Comparison of ENCODE assay signal across 8 mouse cellular contexts in the genomic region with DNA sequence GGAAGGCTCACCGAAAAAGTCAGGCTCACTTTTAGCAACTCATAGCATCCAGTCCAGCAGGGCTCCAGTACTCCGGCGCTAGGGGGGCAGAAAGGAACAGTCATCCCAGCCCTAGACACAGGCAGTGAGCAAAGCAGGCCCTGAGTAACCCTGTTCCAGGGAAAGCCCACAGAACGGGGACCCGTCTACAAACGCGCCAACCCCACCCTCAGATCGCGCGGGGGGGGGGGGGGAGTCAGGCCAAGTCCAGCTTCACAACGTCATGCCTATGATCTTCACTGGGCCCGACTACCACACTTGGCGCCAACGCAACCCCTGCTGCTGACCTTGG. TPM values are rescaled to one million over a fixed set of nuclear protein-coding genes. Genes with fewer than 3 reads are reported as not detected.
DNase-seq lines count a peak whose midpoint lies in the region; ATAC-seq and TF ChIP-seq lines count a peak whose summit lies in the region.

No protein-coding gene starts in this region.

- no peaks in the 10 kb centered on the region for H3K27me3 ChIP-seq in kidney, adult 2 months (replicated peaks; ENCODE audit: control insufficient read depth, insufficient read depth, low read length)
- H3K27me3 ChIP-seq in forebrain, postnatal 0 days (ENCODE audit: insufficient read depth, low read length): no peaks in the 10 kb centered on the region
- H3K27me3 ChIP-seq in liver, embryonic 13.5 days: no peaks in the 10 kb centered on the region
- no peaks in the 10 kb centered on the region for H3K27me3 ChIP-seq in stomach, embryonic 15.5 days (replicated peaks)

- H3K4me2 ChIP-seq in forebrain, postnatal 0 days (ENCODE audit: low read depth): peak overlapping the region; percentile 95
- H3K4me2 ChIP-seq in liver, embryonic 13.5 days: peak overlapping the region; percentile 98
- peak overlapping the region; percentile 93 for H3K4me2 ChIP-seq in stomach, embryonic 15.5 days

- no peaks in the 10 kb centered on the region for H3K9me3 ChIP-seq in forebrain, postnatal 0 days (ENCODE audit: low read length)
- no peaks in the 10 kb centered on the region for H3K9me3 ChIP-seq in liver, embryonic 13.5 days (replicated peaks)
- no peaks in the 10 kb centered on the region for H3K9me3 ChIP-seq in stomach, embryonic 15.5 days

- peaks cover 5% of the 10 kb centered on the region; the same call in 1 of the 2 replicates for H3K4me1 ChIP-seq in kidney, adult 2 months (ENCODE audit: control insufficient read depth, insufficient read depth, low read length)
- H3K4me1 ChIP-seq in forebrain, postnatal 0 days (ENCODE audit: insufficient read depth): no peaks in the 10 kb centered on the region
- peaks cover 41% of the 10 kb centered on the region for H3K4me1 ChIP-seq in liver, embryonic 13.5 days (replicated peaks)
- H3K4me1 ChIP-seq in stomach, embryonic 15.5 days: peaks cover 16% of the 10 kb centered on the region; the same call in 1 of the 2 replicates

- H3K27ac ChIP-seq in kidney, adult 2 months (ENCODE audit: insufficient read depth, low read depth, low read length): peak overlapping the region; percentile 74
- no peak overlapping the region for H3K27ac ChIP-seq in forebrain, postnatal 0 days (ENCODE audit: low read depth, low read length)
- peak overlapping the region; percentile 65; the same call in 1 of the 2 replicates for H3K27ac ChIP-seq in liver, embryonic 13.5 days
- peak overlapping the region; percentile 70; the same call in 1 of the 2 replicates for H3K27ac ChIP-seq in stomach, embryonic 15.5 days

- H3K9ac ChIP-seq in forebrain, postnatal 0 days: peak overlapping the region; percentile 63
- H3K9ac ChIP-seq in liver, embryonic 13.5 days: peak overlapping the region; percentile 76
- peak overlapping the region; percentile 56 for H3K9ac ChIP-seq in stomach, embryonic 15.5 days

- ATAC-seq in forebrain, postnatal 0 days: peak; percentile 17; the same call in 1 of the 2 replicates
- peak; percentile 3; the same call in 1 of the 2 replicates for ATAC-seq in liver, embryonic 13.5 days (ENCODE audit: low read depth)
- ATAC-seq in stomach, embryonic 15.5 days (ENCODE audit: insufficient read depth, low FRiP score, low read depth): no peak

- TF ChIP-seq POLR2A in kidney, adult 2 months (IDR thresholded peaks at IDR 0.05; ENCODE audit: low read depth, low read length): no peak

- TF ChIP-seq CTCF in kidney, adult 2 months (conservative IDR thresholded peaks at IDR 0.05; ENCODE audit: insufficient read depth, insufficient read length, low read depth, low read length): no peak
- TF ChIP-seq CTCF in forebrain, postnatal 0 days (IDR thresholded peaks at IDR 0.05; ENCODE audit: low read depth): no peak

- peak overlapping the region; percentile 98 for H3K4me3 ChIP-seq in kidney, adult 2 months (ENCODE audit: insufficient read depth, low read depth, low read length)
- peak overlapping the region; percentile 82 for H3K4me3 ChIP-seq in forebrain, postnatal 0 days (ENCODE audit: low read depth, low read length)
- H3K4me3 ChIP-seq in liver, embryonic 13.5 days (replicated peaks): peak overlapping the region; percentile 71
- H3K4me3 ChIP-seq in stomach, embryonic 15.5 days (replicated peaks): peak overlapping the region; percentile 64

- WGBS in kidney, adult 2 months: 2% methylated on average over 14 of the region's 14 CpGs
- WGBS in forebrain, postnatal 0 days: 8% methylated on average over 8 of the region's 14 CpGs
- WGBS in liver, embryonic 13.5 days (ENCODE audit: insufficient replicate concordance): 5% methylated on average over 13 of the region's 14 CpGs
- WGBS in stomach, embryonic 15.5 days: 3% methylated on average over 13 of the region's 14 CpGs

- H3K36me3 ChIP-seq in kidney, adult 2 months (ENCODE audit: control insufficient read depth, insufficient read depth, low read length): no peaks in the 10 kb centered on the region
- peaks cover 21% of the 10 kb centered on the region for H3K36me3 ChIP-seq in forebrain, postnatal 0 days (ENCODE audit: insufficient read depth)
- peaks cover 18% of the 10 kb centered on the region for H3K36me3 ChIP-seq in liver, embryonic 13.5 days
- H3K36me3 ChIP-seq in stomach, embryonic 15.5 days: no peaks in the 10 kb centered on the region

- no peak for DNase-seq in kidney, adult 2 months
- DNase-seq in kidney, adult 11 months: no peak
- DNase-seq in NIH3T3 (ENCODE audit: low read depth): peak; percentile 41
- DNase-seq in forebrain, postnatal 0 days: no peak
- DNase-seq in liver, embryonic 13.5 days: no peak
- DNase-seq in right cerebral cortex, postnatal 14 days: no peak
- DNase-seq in gastrocnemius, postnatal 14 days: no peak

- intact Hi-C loops in gastrocnemius, postnatal 14 days (cut with DNase I; ENCODE audit: low total_unique reads): loop anchor here (10.0 kb wide), 1 partner anchor 200 kb away; the partner anchor contains the start of gene Rbm15b

RNA-seq across cellular contexts. Expression of gene Tex264, which starts 0.8 kb away (rescaled TPM):
- polyA plus RNA-seq in kidney, adult 2 months (2012; rRNA removed): 219 and 248 TPM in 2 replicates
- total RNA-seq in forebrain, postnatal 0 days (2014; rRNA removed): 61.2 and 68.6 TPM in 2 replicates
- polyA plus RNA-seq in forebrain, postnatal 0 days (2015; fragmentation: Nextera tagmentation; extraction: Ambion mirVana): 98.3 and 105 TPM in 2 replicates
- polyA plus RNA-seq in liver, embryonic 13.5 days (2015; fragmentation: Nextera tagmentation; extraction: Ambion mirVana): 14.1 and 16.3 TPM in 2 replicates
- 51.5 and 53.7 TPM in 2 replicates for polyA plus RNA-seq in stomach, embryonic 15.5 days (2015; fragmentation: Nextera tagmentation; extraction: Ambion mirVana)
- total RNA-seq in gastrocnemius, postnatal 14 days (2021): 10 to 100 TPM; 17.3 to 20.6 TPM

RNA-seq across cellular contexts. Expression of gene Grm2, which starts 29.0 kb away (rescaled TPM):
- not detected in 2 replicates for polyA plus RNA-seq in kidney, adult 2 months (2012; rRNA removed)
- total RNA-seq in forebrain, postnatal 0 days (2014; rRNA removed): 13.6 and 14.6 TPM in 2 replicates
- polyA plus RNA-seq in forebrain, postnatal 0 days (2015; fragmentation: Nextera tagmentation; extraction: Ambion mirVana): 19.8 and 20.7 TPM in 2 replicates
- not detected in 2 replicates for polyA plus RNA-seq in liver, embryonic 13.5 days (2015; fragmentation: Nextera tagmentation; extraction: Ambion mirVana)
- not detected in 2 replicates for polyA plus RNA-seq in stomach, embryonic 15.5 days (2015; fragmentation: Nextera tagmentation; extraction: Ambion mirVana)
- total RNA-seq in gastrocnemius, postnatal 14 days (2021): not detected

RNA-seq across cellular contexts. Expression of gene Iqcf6, which starts 58.5 kb away (rescaled TPM):
- not detected in 2 replicates for polyA plus RNA-seq in kidney, adult 2 months (2012; rRNA removed)
- not detected in 2 replicates for total RNA-seq in forebrain, postnatal 0 days (2014; rRNA removed)
- not detected in 2 replicates for polyA plus RNA-seq in forebrain, postnatal 0 days (2015; fragmentation: Nextera tagmentation; extraction: Ambion mirVana)
- polyA plus RNA-seq in liver, embryonic 13.5 days (2015; fragmentation: Nextera tagmentation; extraction: Ambion mirVana): not detected in 2 replicates
- not detected in 2 replicates for polyA plus RNA-seq in stomach, embryonic 15.5 days (2015; fragmentation: Nextera tagmentation; extraction: Ambion mirVana)
- total RNA-seq in gastrocnemius, postnatal 14 days (2021): not detected

Comparison
In these comparisons a context has a peak if more than half of its experiments do, and no peak if none do; other contexts are left out.
1. RNA of gene Grm2, which starts 29.0 kb away (polyA plus RNA-seq): 19.8 to 20.7 TPM in forebrain, postnatal 0 days; not detected in stomach, embryonic 15.5 days, not detected in kidney, adult 2 months and not detected in liver, embryonic 13.5 days; every median in the first group is over 10 times any median in the second.
2. Peak in every context shown above with its lines, with median percentiles within 50 percentile points of each other: H3K4me3 ChIP-seq, H3K4me2 ChIP-seq and H3K9ac ChIP-seq.